Mouse (Mus musculus) kidney, adult 2 months (tissue): Measurements from ENCODE around the gene Mlx.

Source experiments
- CTCF ChIP-seq: fragments of 200-500 bp; conservative IDR thresholded peaks from 2 replicates; pipeline ENCODE4 v1.5.1; 2011; ENCODE audit warnings: low read depth, mild to moderate bottlenecking, control low read depth, low read length, moderate library complexity, mixed read lengths; ENCODE audit not compliant: insufficient read depth, insufficient read length
- POLR2A ChIP-seq: fragments of 200-500 bp; IDR thresholded peaks from one replicate; pipeline ENCODE4 v1.6.1; 2011; ENCODE audit warnings: low read depth, low read length, control low read depth

DNA sequence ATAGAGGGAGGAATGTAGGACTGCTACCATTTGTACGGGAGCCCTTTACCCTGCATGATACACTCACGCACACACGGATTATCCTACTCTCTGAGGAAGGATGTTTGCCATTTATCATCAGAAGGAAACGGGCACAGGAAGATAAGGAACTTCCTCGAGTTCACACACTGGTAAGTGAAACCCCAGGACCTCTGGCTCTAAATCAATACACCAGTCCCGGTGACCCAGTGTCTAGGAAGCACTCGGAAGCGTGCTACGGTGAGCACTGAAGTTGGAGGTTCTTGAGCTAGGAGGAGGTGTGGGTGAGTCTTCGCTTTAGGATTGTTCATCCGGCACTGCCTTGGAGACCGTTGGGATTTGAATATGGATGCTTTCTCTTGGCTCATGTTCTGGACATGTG is 46.0 kb downstream of the Mlx start:
- TF ChIP-seq POLR2A, result no peak
- no peak for TF ChIP-seq CTCF
